ENCODE assay signal across 25 mouse cellular contexts in the genomic region with DNA sequence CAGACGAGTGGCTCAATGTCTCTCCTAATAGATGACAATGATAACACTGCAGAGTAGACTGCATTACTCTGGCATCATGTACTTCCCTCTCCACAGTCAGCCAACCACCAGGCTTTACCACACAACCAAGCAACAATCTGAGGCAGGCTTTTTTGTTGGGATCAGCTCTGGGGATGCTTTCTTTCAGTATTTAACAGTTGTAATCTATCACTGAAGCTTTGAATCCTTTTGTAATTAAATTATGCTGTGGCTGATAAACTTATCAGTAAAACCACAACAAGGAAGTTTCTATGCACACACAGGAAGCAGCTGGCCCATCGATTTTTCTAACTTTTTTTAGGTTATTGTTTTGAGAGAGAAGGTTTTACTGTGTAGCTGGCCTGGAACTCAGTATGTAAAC. TPM values are rescaled to one million over a fixed set of nuclear protein-coding genes. Genes with fewer than 3 reads are reported as not detected.
DNase-seq lines count a peak whose midpoint lies in the region; TF ChIP-seq lines count a peak whose summit lies in the region.
"Had no signal": no experiment of that assay in that cellular context is flagged by ENCODE, and none has a peak within 500 bp of the region (broad histone marks: within the 10 kb centered on the region; RNA-seq: fewer than 3 reads in every experiment).

No protein-coding gene starts in this region.

- no peak overlapping the region for H3K9ac ChIP-seq in MEL (ENCODE audit: control insufficient read depth, low read depth, low read length, poor library complexity, severe bottlenecking)
- H3K9ac ChIP-seq: forebrain, postnatal 0 days; limb, embryonic 12.5 days; liver, embryonic 12.5 days; midbrain, embryonic 13.5 days; neural tube, embryonic 13.5 days had no signal

- H3K27me3 ChIP-seq in MEL (ENCODE audit: control insufficient read depth in 1 of 2, insufficient read depth in 2 of 2, low read length in 2 of 2) = no peaks in the 10 kb centered on the region
- no peaks in the 10 kb centered on the region for H3K27me3 ChIP-seq in splenic B cell, adult 2 months (ENCODE audit: control insufficient read depth, insufficient read depth, low read length, poor library complexity, severe bottlenecking)
- H3K27me3 ChIP-seq: limb, embryonic 12.5 days; liver, embryonic 12.5 days; midbrain, embryonic 13.5 days; neural tube, embryonic 13.5 days had no signal

- peaks cover 0 to 13% of the 10 kb centered on the region in 2 experiments for H3K36me3 ChIP-seq in MEL (ENCODE audit: control insufficient read depth in 1 of 2, insufficient read depth in 2 of 2, low read length in 2 of 2)
- peaks cover 6% of the 10 kb centered on the region; the same call in 1 of the 2 replicates for H3K36me3 ChIP-seq in splenic B cell, adult 2 months (ENCODE audit: control insufficient read depth, insufficient read depth, low read length, poor library complexity, severe bottlenecking)

- TF ChIP-seq EP300 in MEL (IDR thresholded peaks at IDR 0.05; ENCODE audit: low read depth in 1 of 2, low read length in 2 of 2) = peak; percentile 87 to 90

- TF ChIP-seq POLR2A in MEL (IDR thresholded peaks at IDR 0.05; ENCODE audit: control insufficient read depth in 1 of 2, insufficient read depth in 1 of 2, low read depth in 1 of 2, low read length in 2 of 2, poor library complexity in 1 of 2) = no peak

- TF ChIP-seq CTCF in MEL (IDR thresholded peaks at IDR 0.05 in 2 of 3, conservative IDR thresholded peaks at IDR 0.05 in 1 of 3; ENCODE audit: control insufficient read depth in 1 of 3, insufficient read depth in 1 of 3, low read depth in 2 of 3, low read length in 3 of 3, poor library complexity in 1 of 3, severe bottlenecking in 1 of 3) = no peak

- H3K9me3 ChIP-seq in MEL (replicated peaks; ENCODE audit: insufficient read depth, low read length) = no peaks in the 10 kb centered on the region
- H3K9me3 ChIP-seq: forebrain, embryonic 10.5 days; limb, embryonic 12.5 days; liver, embryonic 12.5 days; midbrain, embryonic 13.5 days; neural tube, embryonic 13.5 days had no signal

- no peak overlapping the region for H3K4me3 ChIP-seq in MEL (ENCODE audit: control insufficient read depth in 1 of 2, insufficient read depth in 1 of 2, low read depth in 2 of 2, low read length in 2 of 2)
- H3K4me3 ChIP-seq: forebrain, embryonic 10.5 days; limb, embryonic 12.5 days; liver, embryonic 12.5 days; midbrain, embryonic 13.5 days; neural tube, embryonic 13.5 days had no signal

- no peaks in the 10 kb centered on the region for H3K79me2 ChIP-seq in MEL (ENCODE audit: control insufficient read depth, insufficient read depth, low read length, poor library complexity)

- H3K4me1 ChIP-seq in MEL (ENCODE audit: control insufficient read depth in 1 of 2, insufficient read depth in 2 of 2, low read length in 2 of 2) = peaks cover 3 to 7% of the 10 kb centered on the region in 2 experiments; a peak in 3 of 4 replicates
- H3K4me1 ChIP-seq: forebrain, embryonic 10.5 days; limb, embryonic 12.5 days; midbrain, embryonic 13.5 days; neural tube, embryonic 13.5 days had no signal

- no peak overlapping the region for H3K27ac ChIP-seq in MEL (ENCODE audit: control insufficient read depth, low read depth, low read length)
- H3K27ac ChIP-seq: forebrain, embryonic 10.5 days; limb, embryonic 12.5 days; liver, embryonic 12.5 days; midbrain, embryonic 13.5 days; neural tube, embryonic 13.5 days had no signal

- peak; percentile 27 to 54 for DNase-seq in spleen, postnatal 36 days (ENCODE audit: low spot score in 2 of 2)
- DNase-seq in spleen, postnatal 10 days (ENCODE audit: low spot score in 2 of 2) = no peak
- DNase-seq in MEL (ENCODE audit: low read depth, low spot score) = peak; percentile 68
- DNase-seq in induced T-regulatory cell, adult 2 months (ENCODE audit: low read depth) = peak; percentile 29
- peak; percentile 29 for DNase-seq in splenic B cell, adult 2 months (ENCODE audit: low read depth, low spot score)
- DNase-seq in frontal cortex, postnatal 25 days (ENCODE audit: low spot score in 2 of 2) = no peak
- DNase-seq in kidney, adult 18-20 months = no peak
- DNase-seq in cerebellum, adult 18-20 months = no peak
- DNase-seq: adrenal gland, postnatal 14 days; cerebellum, adult 11 months; cerebellum, postnatal 25 days; forebrain, postnatal 0 days; heart, adult 18-20 months; kidney, adult 8-10 months; kidney, postnatal 36 days; layer of hippocampus, adult 9-11 months; lung, adult 2 months; lung, postnatal 36 days; right cerebral cortex, postnatal 14 days; thymus, postnatal 4 days had no signal

- TF ChIP-seq RAD21 in MEL (IDR thresholded peaks at IDR 0.05; ENCODE audit: low read depth, low read length) = no peak

TF ChIP-seq in MEL, 35 proteins besides CTCF, POLR2A, EP300 and RAD21:
- TF ChIP-seq BHLHE40 (IDR thresholded peaks at IDR 0.05; ENCODE audit: borderline replicate concordance, low read depth, low read length) = peak; percentile 52; the same call in 1 of the 2 replicates
- TF ChIP-seq ZKSCAN1 (IDR thresholded peaks at IDR 0.05; ENCODE audit: low read depth, low read length) = no peak
- peak; percentile 85 for TF ChIP-seq ZNF384 (IDR thresholded peaks at IDR 0.05; ENCODE audit: low read depth, low read length)
- TF ChIP-seq ETS1 (IDR thresholded peaks at IDR 0.05; ENCODE audit: low read depth, low read length) = peak; percentile 96
- TF ChIP-seq TAL1 (IDR thresholded peaks at IDR 0.05; ENCODE audit: low read length) = peak; percentile 53
- peak; percentile 63; the same call in 1 of the 2 replicates for TF ChIP-seq ELF1 (IDR thresholded peaks at IDR 0.05; ENCODE audit: low read depth, low read length)
- peak; percentile 91 for TF ChIP-seq SIN3A (IDR thresholded peaks at IDR 0.05; ENCODE audit: low read length)
- TF ChIP-seq MAFK (IDR thresholded peaks at IDR 0.05; ENCODE audit: borderline replicate concordance, low read depth, low read length) = peak; percentile 83; the same call in 1 of the 2 replicates
- no peak for TF ChIP-seq TBP (IDR thresholded peaks at IDR 0.05; ENCODE audit: low read depth, low read length)
- peak; percentile 96 for TF ChIP-seq GATA1 (IDR thresholded peaks at IDR 0.05; ENCODE audit: low read depth, low read length)
- peak; percentile 99 for TF ChIP-seq RCOR1 (IDR thresholded peaks at IDR 0.05; ENCODE audit: low read depth, low read length)
- no peak for TF ChIP-seq CHD2 (IDR thresholded peaks at IDR 0.05; ENCODE audit: low read length)
- TF ChIP-seq MXI1 (IDR thresholded peaks at IDR 0.05; ENCODE audit: low read depth, low read length) = no peak; the same call in 1 of the 2 replicates
- no peak for TF ChIP-seq SMC3 (IDR thresholded peaks at IDR 0.05; ENCODE audit: low read depth, low read length)
- peak; percentile 90 for TF ChIP-seq TCF12 (IDR thresholded peaks at IDR 0.05; ENCODE audit: low read depth, low read length)

RNA-seq across cellular contexts. Expression of gene Ntan1, which starts 29.7 kb away (rescaled TPM):
- 38.3 and 40.4 TPM in 2 replicates for total RNA-seq in MEL (2012; rRNA removed)
- 10 to 100 TPM in 1 of 2 experiments, not detected in 1; 57.4 TPM for polyA plus RNA-seq in MEL (2012; ENCODE audit: insufficient read depth in 1 of 2, insufficient read length in 2 of 2, low read depth in 1 of 2, low replicate concordance in 2 of 2, missing spikeins in 1 of 2)

RNA-seq across cellular contexts. Expression of gene Pdxdc1, which starts 54.6 kb away (rescaled TPM):
- 36.0 and 37.4 TPM in 2 replicates for total RNA-seq in MEL (2012; rRNA removed)
- 10 to 100 TPM in 1 of 2 experiments, not detected in 1; 64.2 TPM for polyA plus RNA-seq in MEL (2012; ENCODE audit: insufficient read depth in 1 of 2, insufficient read length in 2 of 2, low read depth in 1 of 2, low replicate concordance in 2 of 2, missing spikeins in 1 of 2)

RNA-seq across cellular contexts. Expression of gene Mpv17l, which starts 54.7 kb away (rescaled TPM):
- total RNA-seq in MEL (2012; rRNA removed) = 0.77 and 1.2 TPM in 2 replicates
- 1 to 10 TPM in 1 of 2 experiments, not detected in 1; 2.3 TPM for polyA plus RNA-seq in MEL (2012; ENCODE audit: insufficient read depth in 1 of 2, insufficient read length in 2 of 2, low read depth in 1 of 2, low replicate concordance in 2 of 2, missing spikeins in 1 of 2)

Comparison
In these comparisons a context has a peak if more than half of its experiments do, and no peak if none do; other contexts are left out.
1. DNase-seq: peak in spleen, postnatal 36 days (2 of 2), MEL (single experiment), induced T-regulatory cell, adult 2 months (single experiment) and splenic B cell, adult 2 months (single experiment); none in spleen, postnatal 10 days (0 of 2), frontal cortex, postnatal 25 days (0 of 2), kidney, adult 18-20 months (single experiment) and cerebellum, adult 18-20 months (0 of 2).